Mouse (Mus musculus) MEL (cell line): ENCODE measurements around the gene Fat2. TPM values are rescaled to one million over a fixed set of nuclear protein-coding genes. Genes with fewer than 3 reads are reported as not detected.
A peak's percentile ranks its signal among the peaks of the same experiment; 100 is the strongest.

Experiments
- BHLHE40 ChIP-seq: IDR thresholded peaks from 2 replicates; pipeline ENCODE4 v1.6.1; 2012; ENCODE audit warnings: low read depth, mild to moderate bottlenecking, inconsistent platforms, low read length, improper control_type of control experiment, borderline replicate concordance
- CTCF ChIP-seq, 3 experiments: IDR thresholded peaks in 2 of 3; conservative IDR thresholded peaks in 1 of 3; 2 replicates each; pipeline ENCODE4 v1.5.1; 2011 to 2012; ENCODE audit warnings: low read length in 3 of 3, low read depth in 2 of 3, mild to moderate bottlenecking in 2 of 3, improper control_type of control experiment in 1 of 3, inconsistent platforms in 1 of 3, mixed read lengths in 1 of 3, moderate library complexity in 1 of 3; ENCODE audit not compliant: control insufficient read depth in 1 of 3, insufficient read depth in 1 of 3, poor library complexity in 1 of 3, severe bottlenecking in 1 of 3
- E2F4 ChIP-seq: IDR thresholded peaks from 2 replicates; pipeline ENCODE4 v1.6.1; 2011; ENCODE audit warnings: low read depth, low read length, improper control_type of control experiment, borderline replicate concordance
- EP300 ChIP-seq, 2 experiments: IDR thresholded peaks; 2 replicates each; pipeline ENCODE4 v1.6.1; 2011; ENCODE audit warnings: improper control_type of control experiment in 2 of 2, low read length in 2 of 2, low read depth in 1 of 2, mild to moderate bottlenecking in 1 of 2
- KAT2A ChIP-seq: conservative IDR thresholded peaks from 2 replicates; pipeline ENCODE4 v1.6.1; 2012; ENCODE audit warnings: low read depth, low read length, improper control_type of control experiment, inconsistent platforms
- MAX ChIP-seq: IDR thresholded peaks from 2 replicates; pipeline ENCODE4 v1.6.1; 2011; ENCODE audit warnings: low read length, improper control_type of control experiment
- MAZ ChIP-seq: IDR thresholded peaks from 2 replicates; pipeline ENCODE4 v1.6.1; 2012; ENCODE audit warnings: low read depth, mild to moderate bottlenecking, inconsistent platforms, low read length, improper control_type of control experiment
- MXI1 ChIP-seq: IDR thresholded peaks from 2 replicates; pipeline ENCODE4 v1.6.1; 2011; ENCODE audit warnings: mild to moderate bottlenecking, low read depth, low read length, improper control_type of control experiment
- MYB ChIP-seq: IDR thresholded peaks from 2 replicates; pipeline ENCODE4 v1.6.1; 2011; ENCODE audit warnings: mild to moderate bottlenecking, low read depth, low read length, improper control_type of control experiment
- MYC ChIP-seq: IDR thresholded peaks from 2 replicates; pipeline ENCODE4 v1.6.1; 2011; ENCODE audit warnings: low read depth, mild to moderate bottlenecking, low read length, improper control_type of control experiment, moderate library complexity
- NELFE ChIP-seq: IDR thresholded peaks from 2 replicates; pipeline ENCODE4 v1.6.1; 2011; ENCODE audit warnings: low read depth, low read length, improper control_type of control experiment
- NRF1 ChIP-seq: IDR thresholded peaks from 2 replicates; pipeline ENCODE4 v1.6.1; 2014; ENCODE audit warnings: low read depth, mild to moderate bottlenecking, inconsistent platforms, low read length, improper control_type of control experiment, moderate library complexity; ENCODE audit not compliant: poor library complexity, insufficient read depth, severe bottlenecking
- POLR2A ChIP-seq, 2 experiments: IDR thresholded peaks; 2 replicates each; pipeline ENCODE4 v1.6.1; 2011 to 2012; ENCODE audit warnings: low read length in 2 of 2, mild to moderate bottlenecking in 2 of 2, control low read depth in 1 of 2, improper control_type of control experiment in 1 of 2, low read depth in 1 of 2, moderate library complexity in 1 of 2; ENCODE audit not compliant: control insufficient read depth in 1 of 2, insufficient read depth in 1 of 2, poor library complexity in 1 of 2
- SIN3A ChIP-seq: IDR thresholded peaks from 2 replicates; pipeline ENCODE4 v1.6.1; 2012; ENCODE audit warnings: low read length, improper control_type of control experiment, inconsistent platforms
- TAL1 ChIP-seq: IDR thresholded peaks from 2 replicates; pipeline ENCODE4 v1.6.1; 2012; ENCODE audit warnings: mild to moderate bottlenecking, inconsistent platforms, low read length, moderate library complexity, mixed read lengths
- TBP ChIP-seq: IDR thresholded peaks from 2 replicates; pipeline ENCODE4 v1.8.0; 2011; ENCODE audit warnings: low read depth, low read length, improper control_type of control experiment
- USF2 ChIP-seq, 2 experiments: IDR thresholded peaks; 2 replicates each; pipeline ENCODE4 v1.6.1; 2011 to 2012; ENCODE audit warnings: improper control_type of control experiment in 2 of 2, low read length in 2 of 2, borderline replicate concordance in 1 of 2, inconsistent platforms in 1 of 2, low read depth in 1 of 2, mild to moderate bottlenecking in 1 of 2; ENCODE audit not compliant: insufficient read depth in 1 of 2
- ZC3H11A ChIP-seq: IDR thresholded peaks from 2 replicates; pipeline ENCODE4 v1.6.1; 2012; ENCODE audit warnings: low read depth, mild to moderate bottlenecking, inconsistent platforms, low read length, improper control_type of control experiment
- ZKSCAN1 ChIP-seq: IDR thresholded peaks from 2 replicates; pipeline ENCODE4 v1.6.1; 2012; ENCODE audit warnings: low read depth, mild to moderate bottlenecking, inconsistent platforms, low read length, improper control_type of control experiment, moderate library complexity
- ZMIZ1 ChIP-seq: IDR thresholded peaks from 2 replicates; pipeline ENCODE4 v1.6.1; 2012; ENCODE audit warnings: low read depth, mild to moderate bottlenecking, inconsistent platforms, low read length, improper control_type of control experiment, moderate library complexity
- polyA plus RNA-seq, 2 experiments: library from polyadenylated mRNA; stranded (reverse) in 1 of 2; unstranded in 1 of 2; fragments of >175 nt in 1 of 2; fragments of >200 nt in 1 of 2; gene quantifications; 2 replicates each; pipeline versions ENCODE4 v1.2.1 to v1.2.4; 2012; ENCODE audit warnings: low replicate concordance in 2 of 2, low read depth in 1 of 2; ENCODE audit not compliant: insufficient read length in 2 of 2, insufficient read depth in 1 of 2, missing spikeins in 1 of 2
- total RNA-seq: library from RNA; depleted of rRNA; stranded (reverse); fragments of 300-350 nt; gene quantifications from 2 replicates; pipeline ENCODE4 v1.2.3, GENCODE M21; 2012; rRNA removed

The Fat2 gene
- total and polyA plus RNA-seq, 3 experiments = under 0.01 to 0.01 TPM; not detected in 1

GRCm38 (mm10) chr11:55204159-55204596 lies 132.2 kb downstream of the Fat2 start, which contains the start of gene Slc36a1 (continued):
- TF ChIP-seq BHLHE40 (peak; percentile 99), NRF1 (0 out of 2 replicates have a peak, but pooled peaks have one; percentile 27), MAZ (peak; percentile 84; the same call in 1 of the 2 replicates), POLR2A (IDR thresholded peaks at IDR 0.05; ENCODE audit: control insufficient read depth in 1 of 2, insufficient read depth in 1 of 2, low read depth in 1 of 2, low read length in 2 of 2, poor library complexity in 1 of 2) (peak; percentile 44 to 71; a peak in 2 of 4 replicates), ZKSCAN1 (no peak), SIN3A (peak; percentile 99), NELFE (peak; percentile 73), MAX (peak; percentile 100), ZMIZ1 (0 out of 2 replicates have a peak, but pooled peaks have one; percentile 39), CTCF (IDR thresholded peaks at IDR 0.05 in 2 of 3, conservative IDR thresholded peaks at IDR 0.05 in 1 of 3; ENCODE audit: control insufficient read depth in 1 of 3, insufficient read depth in 1 of 3, low read depth in 2 of 3, low read length in 3 of 3, poor library complexity in 1 of 3, severe bottlenecking in 1 of 3) (peak in 2 of 3 experiments; percentile 90 to 100; a peak in 5 of 6 replicates), TAL1 (no peak), ZC3H11A (peak; percentile 95), USF2 (IDR thresholded peaks at IDR 0.05; ENCODE audit: borderline replicate concordance in 1 of 2, insufficient read depth in 1 of 2, low read depth in 1 of 2, low read length in 2 of 2) (peak; percentile 99 to 100), KAT2A (no peak; the same call in 1 of the 2 replicates), TBP (0 out of 2 replicates have a peak, but pooled peaks have one; percentile 11), EP300 (IDR thresholded peaks at IDR 0.05; ENCODE audit: low read depth in 1 of 2, low read length in 2 of 2) (peak; percentile 25 to 35; a peak in 2 of 4 replicates), MYB (no peak), E2F4 (no peak), MYC (0 out of 2 replicates have a peak, but pooled peaks have one; percentile 26), MXI1 (peak; percentile 87)

Other genes starting within 250 kb of the Fat2 start
- gene Gm2a, start 238.4 kb downstream of the Fat2 start, total RNA-seq = 0.19 and 0.42 TPM in 2 replicates
- under 1 TPM in 1 of 2 experiments, not detected in 1; 0.52 TPM for gene Gm2a, start 238.4 kb downstream of the Fat2 start, polyA plus RNA-seq
- gene Slc36a3, start 184.9 kb downstream of the Fat2 start, total RNA-seq = 0.12 and 0.13 TPM in 2 replicates
- under 1 TPM in 1 of 2 experiments, not detected in 1; 0.15 TPM for gene Slc36a3, start 184.9 kb downstream of the Fat2 start, polyA plus RNA-seq
- gene Slc36a2, start 151.5 kb downstream of the Fat2 start, total RNA-seq = not detected in 2 replicates
- gene Slc36a2, start 151.5 kb downstream of the Fat2 start, polyA plus RNA-seq = not detected
- gene Slc36a1, start 132.2 kb downstream of the Fat2 start, total RNA-seq = 2.8 and 3.1 TPM in 2 replicates
- gene Slc36a1, start 132.2 kb downstream of the Fat2 start, polyA plus RNA-seq = 1 to 10 TPM in 1 of 2 experiments, not detected in 1; 5.2 TPM
- gene Sparc, start 86.6 kb upstream of the Fat2 start, total RNA-seq = not detected in 2 replicates
- not detected for gene Sparc, start 86.6 kb upstream of the Fat2 start, polyA plus RNA-seq
- gene Atox1, start 124.7 kb upstream of the Fat2 start, total RNA-seq = 340 and 365 TPM in 2 replicates
- gene Atox1, start 124.7 kb upstream of the Fat2 start, polyA plus RNA-seq = 100 to 1,000 TPM in 1 of 2 experiments, not detected in 1; 258 TPM
- 314 TPM in 2 replicates for gene G3bp1, start 133.1 kb upstream of the Fat2 start, total RNA-seq
- gene G3bp1, start 133.1 kb upstream of the Fat2 start, polyA plus RNA-seq = 100 to 1,000 TPM; 129 to 246 TPM